Mouse (Mus musculus) embryonic facial prominence, embryonic 10.5 days (tissue): Measurements from ENCODE around the gene Gins1. TPM values are rescaled to one million over a fixed set of nuclear protein-coding genes. Genes with fewer than 3 reads are reported as not detected.
"Not testable (repeated sequence)": the region's sequence is repeated elsewhere in the genome, so short reads cannot be mapped to it uniquely, and the experiment has no call there.

ENCODE experiments used
- DNase-seq: peaks from one replicate; pipeline ENCODE4 v3.0.0-alpha.2; 2017; ENCODE audit warnings: low spot score
- H3K27ac ChIP-seq: fragments of 300-500 bp; sonication (generic); replicated peaks from 2 replicates; pipeline ENCODE4 v1.5.1; 2016; ENCODE audit warnings: mild to moderate bottlenecking
- H3K27me3 ChIP-seq: fragments of 300-500 bp; sonication (generic); replicated peaks from 2 replicates; pipeline ENCODE4 v1.6.1; 2016; ENCODE audit warnings: low read depth, mild to moderate bottlenecking; ENCODE audit not compliant: poor library complexity, severe bottlenecking
- H3K36me3 ChIP-seq: fragments of 300-500 bp; sonication (generic); replicated peaks from 2 replicates; pipeline ENCODE4 v1.6.1; 2016; ENCODE audit warnings: mild to moderate bottlenecking, moderate library complexity
- H3K4me1 ChIP-seq: fragments of 300-500 bp; sonication (generic); 2 replicates; pipeline ENCODE4 v1.6.1; 2016
- H3K4me3 ChIP-seq: fragments of 300-500 bp; sonication (generic); 2 replicates; pipeline ENCODE4 v1.5.1; 2016; ENCODE audit warnings: mild to moderate bottlenecking, moderate library complexity
- H3K9me3 ChIP-seq: fragments of 300-500 bp; sonication (generic); 2 replicates; pipeline ENCODE4 v1.6.1; 2016; ENCODE audit warnings: mild to moderate bottlenecking
- WGBS: fragments of 180-500 bp; shearing (Covaris S2); methylation state at CpG from one replicate; pipeline ENCODE4 v1.1.7; 2016; 5-methylcytosine and 5-hydroxymethylcytosine counted together
- polyA plus RNA-seq: library from polyadenylated mRNA; unstranded; fragments of >200 nt; fragmentation: Nextera tagmentation; extraction: Ambion mirVana; gene quantifications from 2 replicates; pipeline ENCODE4 v1.2.1, GENCODE M21; 2016

The Gins1 gene
- polyA plus RNA-seq, 1 experiment from 2014 or later, result 76.0 TPM

DNA sequence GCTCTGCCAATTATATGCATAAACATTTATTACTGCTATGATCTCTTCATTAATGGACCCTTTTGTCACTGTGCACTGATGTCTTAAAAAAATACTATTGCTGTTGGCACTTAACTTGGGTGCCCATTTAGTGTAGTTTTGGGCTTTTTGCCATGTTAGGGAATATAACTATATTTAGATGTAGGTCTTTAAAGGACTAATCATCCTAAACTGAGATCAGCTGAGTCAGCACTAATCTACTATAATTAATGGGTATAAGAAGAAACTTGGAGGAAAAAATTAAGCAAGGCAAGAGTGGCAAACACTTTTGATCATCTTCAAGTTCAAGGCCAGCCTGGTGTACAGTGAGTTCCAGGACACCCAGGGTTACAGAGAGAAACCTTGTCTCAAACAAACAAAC, 18.9 kb upstream of the Gins1 start:
- Histone ChIP-seq H3K27me3 (no peaks in the 10 kb centered on the region), H3K27ac (no peak overlapping the region), H3K9me3 (no peaks in the 10 kb centered on the region), H3K36me3 (peaks cover 9% of the 10 kb centered on the region; the same call in 1 of the 2 replicates), H3K4me3 (no peak overlapping the region), H3K4me1 (no peaks in the 10 kb centered on the region)
- no peak for DNase-seq

DNA sequence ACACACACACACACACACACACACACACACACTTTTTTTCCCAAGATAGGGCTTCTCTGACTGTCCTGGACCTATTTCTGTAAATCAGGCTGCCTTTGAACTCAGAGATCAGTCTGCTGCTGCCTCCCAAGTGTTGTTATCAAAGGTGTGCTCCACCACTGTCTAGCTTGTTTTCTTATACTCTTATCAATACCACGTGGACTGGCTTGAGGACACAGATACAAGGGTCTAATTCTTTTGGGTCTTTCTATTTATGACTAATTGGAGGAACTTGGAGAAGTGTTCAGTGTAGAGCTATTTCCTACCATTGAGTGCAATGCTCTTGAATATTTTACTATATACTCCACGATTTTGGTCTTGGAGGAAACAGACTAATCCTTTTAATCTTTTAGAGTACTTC, 17.8 kb upstream of the Gins1 start:
- no peaks in the 10 kb centered on the region for H3K27me3 ChIP-seq
- WGBS, result 82% methylated on average over 2 of the region's 2 CpGs

DNA sequence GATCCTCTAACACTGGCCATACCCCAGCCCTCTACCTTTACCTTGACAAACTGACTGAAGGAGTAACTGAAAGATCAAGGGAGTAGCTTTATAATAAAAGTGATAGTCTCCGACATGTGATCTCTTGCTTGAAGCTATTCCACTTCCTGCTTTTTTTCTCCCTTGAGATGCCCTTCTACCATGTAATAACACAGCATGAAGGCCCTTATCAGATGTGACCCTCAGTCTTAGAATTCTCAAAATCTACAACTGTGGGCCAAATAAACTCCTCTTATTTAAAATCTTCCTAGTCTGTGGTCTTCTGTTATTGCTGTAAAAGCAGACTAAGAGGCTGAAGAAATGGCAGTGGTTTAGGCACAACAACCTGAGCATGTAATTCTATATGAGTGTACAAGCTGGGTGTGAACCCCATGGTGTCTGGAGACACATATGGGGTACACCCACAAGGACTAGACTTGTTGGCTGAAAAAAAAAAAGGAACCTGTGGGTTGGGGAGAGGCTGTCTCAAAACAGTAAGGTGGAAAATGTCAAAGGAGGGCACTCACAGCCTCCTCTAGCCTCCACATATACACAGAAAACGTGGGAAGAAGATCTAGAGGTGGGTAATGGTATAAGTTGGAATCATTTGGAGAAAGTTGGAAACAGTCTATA, 10.5 kb upstream of the Gins1 start:
- Histone ChIP-seq H3K4me1 (no peaks in the 10 kb centered on the region), H3K4me3 (no peak overlapping the region), H3K36me3 (peaks cover 7% of the 10 kb centered on the region; the same call in 1 of the 2 replicates), H3K9me3 (no peaks in the 10 kb centered on the region), H3K27ac (no peak overlapping the region), H3K27me3 (no peaks in the 10 kb centered on the region)
- DNase-seq, result no peak
- WGBS, result 81% methylated on average over 2 of the region's 2 CpGs

More for the DNA sequence above, 17.8 kb upstream of the Gins1 start:
- H3K27ac ChIP-seq, result no peak overlapping the region
- H3K9me3 ChIP-seq, result no peaks in the 10 kb centered on the region
- no peak for DNase-seq
- H3K4me1 ChIP-seq, result no peaks in the 10 kb centered on the region
- H3K4me3 ChIP-seq, result no peak overlapping the region
- H3K36me3 ChIP-seq, result peaks cover 9% of the 10 kb centered on the region; the same call in 1 of the 2 replicates

DNA sequence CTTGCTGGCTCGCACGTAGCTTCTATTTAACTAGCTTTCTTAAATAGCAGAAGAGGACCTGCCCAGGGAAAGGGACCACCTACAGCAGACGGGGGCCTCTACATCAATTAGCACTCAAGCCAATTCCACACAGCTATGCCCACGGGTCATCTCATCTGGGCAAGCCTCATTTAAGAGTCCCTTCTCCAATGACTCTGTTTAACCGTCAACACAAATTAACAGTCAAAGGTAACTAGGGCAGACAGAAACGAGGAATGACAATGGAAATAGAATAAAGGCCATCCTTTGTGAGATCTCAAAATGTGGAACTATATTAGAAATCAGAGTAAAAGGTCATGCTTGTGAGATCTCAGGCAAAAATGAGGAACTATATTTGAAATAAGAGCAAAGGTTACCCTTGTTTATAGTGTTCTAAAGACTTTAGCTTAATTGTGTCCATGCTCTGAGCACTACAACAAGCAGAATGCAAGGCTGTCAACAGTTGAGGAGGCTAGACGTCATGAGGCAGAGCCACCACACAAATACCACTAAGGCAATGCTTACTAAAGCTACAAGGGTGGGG, 9.4 kb upstream of the Gins1 start:
- Histone ChIP-seq H3K27me3 (no peaks in the 10 kb centered on the region), H3K4me3 (no peak overlapping the region), H3K27ac (no peak overlapping the region), H3K9me3 (no peaks in the 10 kb centered on the region), H3K36me3 (peaks cover 13% of the 10 kb centered on the region), H3K4me1 (no peaks in the 10 kb centered on the region)
- 77% methylated on average over 7 of the region's 7 CpGs for WGBS
- DNase-seq, result no peak

DNA sequence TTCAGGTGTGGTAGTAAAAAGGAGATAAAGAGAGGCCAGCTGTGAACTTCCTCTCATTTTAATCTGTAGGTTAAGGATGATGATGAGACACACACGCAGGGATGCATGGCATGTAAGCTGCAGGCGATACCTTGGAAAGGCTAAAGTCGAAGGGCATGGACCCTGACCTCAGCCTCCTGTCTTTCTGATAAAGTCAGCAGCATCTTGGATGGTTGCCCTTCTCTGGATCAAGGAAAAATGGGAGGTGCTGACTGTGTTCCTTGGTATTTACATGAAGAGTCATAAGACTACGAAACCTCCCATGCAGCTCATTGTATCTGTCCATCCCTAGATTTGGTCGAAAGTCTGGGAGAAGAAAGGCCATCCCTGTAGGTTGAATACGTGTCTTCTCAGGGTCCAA, 4.9 kb upstream of the Gins1 start:
- DNase-seq, result no peak
- H3K9me3 ChIP-seq, result no peaks in the 10 kb centered on the region
- no peak overlapping the region for H3K27ac ChIP-seq
- H3K4me3 ChIP-seq, result no peak overlapping the region
- H3K4me1 ChIP-seq, result peaks cover 24% of the 10 kb centered on the region
- H3K36me3 ChIP-seq, result peaks cover 11% of the 10 kb centered on the region
- 87% methylated on average over 6 of the region's 6 CpGs for WGBS
- H3K27me3 ChIP-seq, result no peaks in the 10 kb centered on the region

DNA sequence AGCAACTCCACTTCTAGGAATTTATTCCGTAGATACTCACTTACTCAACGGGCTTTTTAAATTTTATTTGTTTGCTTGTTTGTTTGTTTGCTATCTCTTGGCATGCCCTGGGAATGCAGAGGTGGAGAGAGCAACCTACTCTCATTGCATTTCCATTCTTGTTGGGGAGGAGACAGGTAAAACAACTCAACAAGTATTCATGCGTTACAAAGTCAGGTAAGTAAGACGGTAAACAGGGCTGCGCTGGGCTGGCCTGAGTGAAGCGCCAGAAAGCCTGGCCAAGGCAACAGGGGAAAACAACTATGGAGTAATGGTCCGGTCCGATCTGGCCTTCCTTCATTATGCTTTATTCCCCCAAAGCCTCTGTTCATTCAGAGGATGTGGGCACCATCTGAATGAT, 2.9 kb upstream of the Gins1 start:
- Histone ChIP-seq H3K4me3 (no peak overlapping the region), H3K36me3 (peaks cover 11% of the 10 kb centered on the region), H3K27ac (no peak overlapping the region), H3K9me3 (no peaks in the 10 kb centered on the region), H3K27me3 (no peaks in the 10 kb centered on the region), H3K4me1 (peaks cover 24% of the 10 kb centered on the region)
- WGBS, result 85% methylated on average over 8 of the region's 8 CpGs
- DNase-seq, result no peak

DNA sequence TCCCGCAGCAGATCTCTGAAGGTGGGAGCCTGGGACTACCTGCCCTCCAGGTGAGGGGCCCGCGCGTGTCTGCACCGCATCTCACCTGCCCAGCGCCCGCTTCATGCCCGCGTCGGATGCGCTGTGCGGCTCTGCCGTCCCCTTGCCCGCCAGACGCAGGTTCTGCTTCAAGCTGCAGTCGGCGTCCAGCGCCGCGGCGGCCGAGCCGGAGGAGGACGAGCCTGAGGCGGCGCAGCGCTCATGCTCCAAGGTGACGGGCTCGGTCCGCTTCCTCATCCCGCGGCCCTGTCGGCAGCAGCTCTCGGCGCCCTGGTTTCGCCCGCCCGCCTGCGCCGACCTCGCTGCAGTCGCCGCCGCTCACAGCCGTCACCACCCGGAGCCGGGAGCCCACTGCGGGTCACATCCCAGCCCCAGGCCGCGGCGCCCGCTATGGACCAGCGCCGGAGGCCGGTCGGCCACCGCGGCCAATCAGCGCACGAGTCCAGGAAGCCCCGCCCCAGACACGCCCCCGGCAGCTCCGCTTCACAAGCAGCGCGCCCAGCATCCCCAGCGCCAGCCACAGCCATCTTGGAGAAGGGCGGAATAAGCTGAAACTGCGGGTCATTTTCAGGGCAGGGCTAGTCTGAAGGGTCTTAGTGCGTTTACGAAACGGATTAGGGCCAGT, 796 bp upstream of the Gins1 start, which contains the start of gene Abhd12:
Gene Abhd12 (minus strand): TSS at position 470 of the 664 bp plus-strand sequence.
- WGBS, result under 1% methylated on average over 72 of the region's 72 CpGs
- H3K4me1 ChIP-seq, result peaks cover 24% of the 10 kb centered on the region
- H3K27me3 ChIP-seq, result no peaks in the 10 kb centered on the region
- peak within 1 kb of the TSS; percentile 90 for H3K27ac ChIP-seq
- H3K9me3 ChIP-seq, result no peaks in the 10 kb centered on the region
- H3K36me3 ChIP-seq, result peaks cover 7% of the 10 kb centered on the region
- peak; percentile 99 for DNase-seq
- peak within 1 kb of the TSS; percentile 85 for H3K4me3 ChIP-seq

DNA sequence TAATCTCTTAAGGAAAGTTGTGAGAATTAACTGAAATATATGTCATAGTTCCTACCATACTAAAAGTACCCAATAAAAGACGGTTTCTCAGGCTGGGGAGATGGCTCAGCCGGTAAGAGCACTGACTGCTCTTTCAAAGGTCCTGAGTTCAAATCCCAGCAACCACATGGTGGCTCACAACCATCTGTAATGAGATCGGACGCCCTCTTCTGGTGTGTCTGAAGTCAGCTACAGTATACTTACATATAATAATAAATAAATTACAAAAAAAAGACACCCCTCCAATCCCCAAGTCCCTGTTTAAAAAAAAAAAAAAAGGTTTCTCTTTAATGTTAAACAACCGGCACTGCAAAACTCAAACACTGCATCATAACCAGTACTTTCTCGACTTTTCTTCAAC, 3.7 kb downstream of the Gins1 start:
- H3K9me3 ChIP-seq, DNase-seq, H3K36me3 ChIP-seq, H3K27me3 ChIP-seq: not testable (repeated sequence)
- H3K4me1 ChIP-seq, result peaks cover 15% of the 10 kb centered on the region
- H3K27ac ChIP-seq, result peak overlapping the region; percentile 96
- 53% methylated on average over 6 of the region's 6 CpGs for WGBS
- H3K4me3 ChIP-seq, result peak overlapping the region; percentile 73

DNA sequence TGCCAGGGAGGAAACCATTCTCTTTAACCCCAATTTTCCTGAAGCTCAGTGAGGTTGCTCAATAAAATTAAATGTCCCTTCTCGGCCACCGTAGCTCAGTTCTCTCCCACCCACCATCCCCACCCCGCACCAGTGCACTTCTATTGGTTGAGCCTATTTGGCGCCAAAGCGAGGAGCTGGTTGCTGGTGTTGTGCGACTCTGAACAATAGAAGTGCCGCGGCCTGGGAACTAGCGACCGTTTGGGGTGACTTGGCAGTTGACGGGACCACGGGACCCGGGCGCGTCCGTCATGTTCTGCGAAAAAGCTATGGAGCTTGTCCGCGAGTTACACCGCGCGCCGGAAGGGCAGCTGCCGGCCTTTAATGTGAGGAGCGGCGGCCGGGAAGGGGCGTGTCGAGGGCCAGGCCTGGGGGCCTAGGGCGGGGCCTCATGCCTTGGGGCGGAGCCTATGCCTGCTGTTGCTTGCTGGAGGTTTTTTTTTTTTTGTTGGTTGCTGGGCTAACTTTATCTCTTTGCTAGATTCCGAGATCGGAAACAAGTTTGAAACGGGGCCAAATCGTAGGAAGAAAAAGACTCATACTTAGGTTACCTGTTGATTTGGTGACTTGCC, 4.3 kb downstream of the Gins1 start:
- H3K9me3 ChIP-seq, result no peaks in the 10 kb centered on the region
- H3K4me3 ChIP-seq, result peak overlapping the region; percentile 73
- WGBS, result under 1% methylated on average over 35 of the region's 35 CpGs
- peaks cover 12% of the 10 kb centered on the region for H3K36me3 ChIP-seq
- DNase-seq, result peak; percentile 94
- H3K4me1 ChIP-seq, result peaks cover 11% of the 10 kb centered on the region; the same call in 1 of the 2 replicates
- H3K27me3 ChIP-seq, result no peaks in the 10 kb centered on the region
- peak overlapping the region; percentile 96 for H3K27ac ChIP-seq

DNA sequence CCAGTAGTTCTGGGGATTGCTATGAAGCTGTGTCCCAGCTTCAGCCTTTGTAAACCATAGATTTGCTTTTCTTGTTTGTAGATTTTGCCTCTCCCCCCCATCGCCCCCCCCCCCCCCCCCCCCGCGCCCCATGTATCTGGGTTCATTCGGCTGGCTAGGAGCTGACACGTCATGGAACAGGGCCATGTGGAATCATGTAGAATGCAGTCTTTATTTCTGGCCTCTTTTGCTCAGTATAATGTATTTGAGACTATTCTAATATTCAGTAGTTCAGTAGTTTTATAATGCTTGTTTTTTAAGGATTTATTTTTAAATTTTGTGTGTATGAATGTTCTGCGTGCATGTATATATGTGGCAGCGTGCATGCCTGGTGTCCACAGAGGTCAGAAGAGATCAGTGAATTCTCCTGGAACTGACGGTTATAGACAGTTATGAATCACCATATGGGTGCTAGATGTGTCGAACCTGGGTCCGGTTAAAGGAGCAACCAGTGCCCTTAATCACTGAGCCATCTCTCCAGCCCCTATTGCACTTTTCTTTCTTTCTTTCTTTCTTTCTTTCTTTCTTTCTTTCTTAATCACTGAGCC, 5.2 kb downstream of the Gins1 start:
- H3K27ac ChIP-seq, result peak overlapping the region; percentile 96
- DNase-seq, result no peak

DNA sequence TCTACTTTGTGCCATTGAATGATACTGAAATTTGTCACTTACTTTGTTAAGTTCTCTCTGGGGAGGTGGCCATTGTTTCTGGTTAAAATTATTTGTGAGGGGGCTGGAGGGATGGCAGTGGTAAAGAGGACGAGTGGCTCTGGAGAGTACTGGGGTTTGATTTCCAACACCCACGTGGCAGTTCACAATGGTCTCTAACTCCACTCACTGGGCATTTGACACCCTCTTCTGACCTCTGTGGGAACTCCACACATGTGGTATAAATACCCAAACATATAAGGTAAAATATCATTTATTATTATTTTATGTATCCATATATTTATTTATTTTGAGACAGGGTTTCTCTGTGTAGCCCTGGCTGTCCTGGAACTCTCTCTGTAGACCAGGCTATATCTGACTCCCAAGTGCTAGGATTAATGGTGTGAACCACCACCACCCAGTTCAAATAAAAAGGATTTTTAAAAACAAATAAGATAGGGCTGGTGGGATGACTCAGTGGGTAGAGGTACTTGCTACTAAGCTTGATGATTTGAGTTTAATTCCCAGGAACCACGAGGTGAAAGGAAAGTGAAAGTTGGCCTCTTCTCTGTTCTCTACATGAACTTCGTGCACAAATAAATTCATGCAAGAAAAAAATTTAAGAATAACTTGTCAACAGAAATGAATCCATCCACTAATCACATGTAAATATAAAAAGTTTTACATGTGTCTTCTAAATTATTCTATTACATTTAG, 9.7 kb downstream of the Gins1 start:
- 79% methylated on average over 4 of the region's 4 CpGs for WGBS
- H3K36me3 ChIP-seq, result peaks cover 56% of the 10 kb centered on the region
- DNase-seq, result no peak

More for the DNA sequence above, 5.2 kb downstream of the Gins1 start:
- Histone ChIP-seq H3K4me3 (peak overlapping the region; percentile 73), H3K9me3 (no peaks in the 10 kb centered on the region), H3K4me1 (peaks cover 11% of the 10 kb centered on the region; the same call in 1 of the 2 replicates), H3K27me3 (no peaks in the 10 kb centered on the region), H3K36me3 (peaks cover 19% of the 10 kb centered on the region)
- WGBS, result 49% methylated on average over 10 of the region's 10 CpGs

DNA sequence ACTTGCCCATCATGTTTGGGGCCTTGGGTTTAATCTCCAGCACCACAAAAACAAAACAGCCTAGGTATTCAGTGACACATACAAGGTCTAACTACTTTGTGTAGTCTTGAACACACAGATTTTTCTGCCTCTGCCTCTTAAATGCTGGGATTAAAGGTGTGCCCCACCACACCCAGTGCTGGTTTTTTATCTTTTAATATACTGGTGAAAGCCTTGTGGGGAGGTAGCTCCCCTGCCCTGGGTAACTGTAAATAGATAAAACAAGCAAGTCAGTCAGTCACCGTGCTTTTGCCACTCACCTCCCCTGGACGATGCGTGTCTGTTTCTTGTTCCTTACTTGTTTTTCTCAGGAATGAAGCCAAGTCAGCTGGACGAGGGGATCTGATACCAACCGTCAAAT, 10.6 kb downstream of the Gins1 start:
- 91% methylated on average over 5 of the region's 5 CpGs for WGBS
- DNase-seq, result no peak

More for the DNA sequence above, 9.7 kb downstream of the Gins1 start:
- Histone ChIP-seq H3K4me1 (peaks cover 11% of the 10 kb centered on the region; the same call in 1 of the 2 replicates), H3K27me3 (no peaks in the 10 kb centered on the region), H3K4me3 (no peak overlapping the region), H3K9me3 (no peaks in the 10 kb centered on the region), H3K27ac (no peak overlapping the region)

More for the DNA sequence above, 10.6 kb downstream of the Gins1 start:
- Histone ChIP-seq H3K4me1 (0 out of 2 replicates have a peak, but pooled peaks cover 6% of the 10 kb centered on the region), H3K4me3 (no peak overlapping the region), H3K36me3 (peaks cover 63% of the 10 kb centered on the region), H3K27ac (no peak overlapping the region), H3K27me3 (no peaks in the 10 kb centered on the region), H3K9me3 (no peaks in the 10 kb centered on the region)
